ENCODE assay signal across 23 mouse cellular contexts in the genomic region with DNA sequence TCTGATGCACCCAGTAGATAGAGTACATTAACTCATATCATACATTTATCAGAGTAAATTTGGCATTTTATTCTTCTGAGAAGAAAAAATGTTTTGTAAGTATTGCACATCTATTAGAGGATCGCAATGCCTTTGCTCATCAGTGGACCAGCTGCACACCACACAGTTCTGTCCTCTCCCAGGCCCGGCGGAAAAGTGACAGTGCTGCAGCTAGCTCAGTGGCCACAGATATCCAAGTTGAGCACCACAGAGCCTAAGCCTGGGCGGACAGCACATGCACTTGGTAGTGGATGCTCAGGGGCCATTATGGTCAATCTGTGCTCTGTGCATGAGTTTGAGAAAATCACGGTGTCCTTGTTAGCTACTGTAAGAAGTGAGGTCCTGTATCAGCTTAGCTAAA.
DNase-seq lines count a peak whose midpoint lies in the region; ATAC-seq and TF ChIP-seq lines count a peak whose summit lies in the region.
"Had no signal": no experiment of that assay in that cellular context is flagged by ENCODE, and none has a peak within 500 bp of the region (broad histone marks: within the 10 kb centered on the region; RNA-seq: fewer than 3 reads in every experiment).

No protein-coding gene starts in this region.

- no peak for DNase-seq in heart, adult 2 months
- no peak for DNase-seq in heart, postnatal 14 days
- no peak for DNase-seq in heart, postnatal 25 days (ENCODE audit: low spot score)
- DNase-seq: adrenal gland, adult 2 months; adrenal gland, postnatal 14 days; cerebellum, adult 11 months; cerebellum, adult 2 months; cerebellum, adult 9-11 months; cerebellum, postnatal 25 days; forebrain, postnatal 0 days; gastrocnemius, postnatal 25 days; kidney, adult 2 months had no signal

- intact Hi-C loops in heart, adult 2 months (cut with DNase I) = loop anchor here (2.0 kb wide), 1 partner anchor 33 kb away; no protein-coding TSS in a partner anchor
- intact Hi-C loops in heart, postnatal 14 days (cut with DNase I) = no loop called here
- intact Hi-C loops in heart, postnatal 25 days (cut with DNase I) = no loop called here

- H3K4me1 ChIP-seq in heart, adult 2 months (ENCODE audit: control insufficient read depth, insufficient read depth, low read length) = peaks cover 13% of the 10 kb centered on the region
- peaks cover 47% of the 10 kb centered on the region for H3K4me1 ChIP-seq in heart, embryonic 15.5 days (replicated peaks)
- peaks cover 23% of the 10 kb centered on the region for H3K4me1 ChIP-seq in brown adipose tissue, adult 24 weeks (ENCODE audit: control insufficient read depth, insufficient read depth, insufficient read length, low read length)
- H3K4me1 ChIP-seq in liver, embryonic 12.5 days = peaks cover 13% of the 10 kb centered on the region; the same call in 1 of the 2 replicates
- H3K4me1 ChIP-seq: hindbrain, embryonic 12.5 days; hindbrain, embryonic 15.5 days had no signal

- no peak overlapping the region for H3K4me3 ChIP-seq in heart, adult 2 months
- H3K4me3 ChIP-seq in heart, embryonic 15.5 days = no peak overlapping the region
- no peak overlapping the region for H3K4me3 ChIP-seq in brown adipose tissue, adult 24 weeks (ENCODE audit: insufficient read depth, low read depth, low read length)
- H3K4me3 ChIP-seq in liver, embryonic 12.5 days = no peak overlapping the region
- H3K4me3 ChIP-seq: embryonic facial prominence, embryonic 12.5 days; embryonic facial prominence, embryonic 15.5 days; heart, embryonic 10.5 days; hindbrain, embryonic 12.5 days; hindbrain, embryonic 15.5 days had no signal

- no peak for TF ChIP-seq POLR2A in heart, adult 2 months (IDR thresholded peaks at IDR 0.05; ENCODE audit: insufficient read depth, low read depth, low read length)

- H3K27ac ChIP-seq in heart, adult 2 months = peak overlapping the region; percentile 83
- peak overlapping the region; percentile 70 for H3K27ac ChIP-seq in heart, embryonic 15.5 days
- 0 out of 2 replicates have a peak overlapping the region, but pooled peaks have one; percentile 23 for H3K27ac ChIP-seq in brown adipose tissue, adult 24 weeks (replicated peaks; ENCODE audit: low read depth, low read length)
- H3K27ac ChIP-seq in liver, embryonic 12.5 days = no peak overlapping the region
- H3K27ac ChIP-seq: embryonic facial prominence, embryonic 12.5 days; embryonic facial prominence, embryonic 15.5 days; heart, embryonic 10.5 days; hindbrain, embryonic 12.5 days; hindbrain, embryonic 15.5 days had no signal

- no peak for ATAC-seq in heart, embryonic 15.5 days (replicated peaks; ENCODE audit: insufficient number of reproducible peaks, insufficient read depth, low FRiP score, low read depth)
- ATAC-seq in liver, embryonic 12.5 days = no peak
- ATAC-seq: CD4-positive, CD25-positive, alpha-beta regulatory T cell, adult 4 months; forebrain, embryonic 14.5 days; forebrain, postnatal 0 days; intestine, postnatal 0 days had no signal

- H3K36me3 ChIP-seq in heart, adult 2 months (ENCODE audit: control insufficient read depth, insufficient read depth, low read length) = peaks cover 22% of the 10 kb centered on the region
- peaks cover 15% of the 10 kb centered on the region; the same call in 1 of the 2 replicates for H3K36me3 ChIP-seq in heart, embryonic 15.5 days
- H3K36me3 ChIP-seq in liver, embryonic 12.5 days = peaks cover 23% of the 10 kb centered on the region
- H3K36me3 ChIP-seq: embryonic facial prominence, embryonic 12.5 days; hindbrain, embryonic 15.5 days had no signal

- 88% methylated on average over 5 of the region's 5 CpGs for WGBS in heart, adult 2 months
- WGBS in heart, embryonic 15.5 days = 88% methylated on average over 5 of the region's 5 CpGs
- 75% methylated on average over 5 of the region's 5 CpGs for WGBS in liver, embryonic 12.5 days (ENCODE audit: insufficient replicate concordance)

- no peaks in the 10 kb centered on the region for H3K9me3 ChIP-seq in heart, embryonic 15.5 days (replicated peaks)
- no peaks in the 10 kb centered on the region for H3K9me3 ChIP-seq in liver, embryonic 12.5 days (replicated peaks)
- H3K9me3 ChIP-seq: embryonic facial prominence, embryonic 12.5 days; embryonic facial prominence, embryonic 15.5 days; heart, embryonic 10.5 days; hindbrain, embryonic 12.5 days; hindbrain, embryonic 15.5 days had no signal

- no peaks in the 10 kb centered on the region for H3K27me3 ChIP-seq in heart, adult 2 months (ENCODE audit: control insufficient read depth, insufficient read depth, low read length)
- no peaks in the 10 kb centered on the region for H3K27me3 ChIP-seq in heart, embryonic 15.5 days
- H3K27me3 ChIP-seq in liver, embryonic 12.5 days (replicated peaks) = no peaks in the 10 kb centered on the region
- H3K27me3 ChIP-seq: embryonic facial prominence, embryonic 12.5 days; embryonic facial prominence, embryonic 15.5 days; hindbrain, embryonic 12.5 days; hindbrain, embryonic 15.5 days had no signal

- no peak overlapping the region for H3K9ac ChIP-seq in heart, adult 2 months (ENCODE audit: low read depth, low read length)
- no peak overlapping the region for H3K9ac ChIP-seq in heart, embryonic 15.5 days
- H3K9ac ChIP-seq in liver, embryonic 12.5 days = no peak overlapping the region
- H3K9ac ChIP-seq: embryonic facial prominence, embryonic 12.5 days; embryonic facial prominence, embryonic 15.5 days; forebrain, postnatal 0 days; hindbrain, embryonic 12.5 days; hindbrain, embryonic 15.5 days had no signal

- H3K79me2 ChIP-seq in heart, adult 2 months (replicated peaks; ENCODE audit: control insufficient read depth, insufficient read depth, low read length) = no peaks in the 10 kb centered on the region; the same call in 1 of the 2 replicates

- TF ChIP-seq EP300 in heart, adult 2 months (IDR thresholded peaks at IDR 0.05; ENCODE audit: insufficient read depth, low read depth, low read length) = no peak

- no peak overlapping the region for H3K4me2 ChIP-seq in heart, embryonic 15.5 days
- H3K4me2 ChIP-seq in liver, embryonic 12.5 days = no peak overlapping the region
- H3K4me2 ChIP-seq: embryonic facial prominence, embryonic 12.5 days; embryonic facial prominence, embryonic 15.5 days; hindbrain, embryonic 12.5 days; hindbrain, embryonic 15.5 days had no signal

- TF ChIP-seq CTCF in heart, adult 2 months (IDR thresholded peaks at IDR 0.05) = no peak
